Mouse (Mus musculus) ES-Bruce4 (cell line): ENCODE measurements around the gene Map3k5.

ENCODE experiments used
- CTCF ChIP-seq: IDR thresholded peaks from one replicate; pipeline ENCODE4 v1.8.1; 2011; ENCODE audit warnings: low read depth, low read length
- EP300 ChIP-seq: IDR thresholded peaks from 2 replicates; pipeline ENCODE4 v1.6.1; 2011; ENCODE audit warnings: low read depth, low read length; ENCODE audit not compliant: insufficient read depth
- POLR2A ChIP-seq: IDR thresholded peaks from one replicate; pipeline ENCODE4 v1.8.1; 2011; ENCODE audit warnings: low read length; ENCODE audit not compliant: insufficient read depth

- TF ChIP-seq CTCF (no peak), POLR2A (no peak), EP300 (no peak)
These were observed 41.1 kb upstream of the Map3k5 start for GRCm38 (mm10) chr10:19893146-19893545.
